Mouse (Mus musculus) liver, postnatal 0 days (tissue): ENCODE measurements around the gene Gm21988.

Experiments
- CTCF ChIP-seq: sonication (generic); IDR thresholded peaks from 2 replicates; pipeline ENCODE4 v1.5.1; 2016; ENCODE audit warnings: antibody characterized with exemption, low read depth
- EP300 ChIP-seq: IDR thresholded peaks from 2 replicates; pipeline ENCODE4 v1.6.1; 2016; ENCODE audit warnings: antibody characterized with exemption, low read depth, mild to moderate bottlenecking

- TF ChIP-seq CTCF (no peak), EP300 (no peak)
Observed at GRCm38 (mm10) chr11:70220323-70220722, 19.3 kb downstream of the Gm21988 start.
